Mouse (Mus musculus): ENCODE data around the gene Entpd2. TPM values are rescaled to one million over a fixed set of nuclear protein-coding genes. Genes with fewer than 3 reads are reported as not detected.

The Entpd2 gene
- polyA plus RNA-seq, 1 experiment from 2014 or later, result 0.31 TPM

- peak; percentile 82 for DNase-seq (ENCODE audit: low spot score)
- H3K27ac ChIP-seq, result no peak overlapping the region
- no peaks in the 10 kb centered on the region for H3K9me3 ChIP-seq
- no peak overlapping the region for H3K4me3 ChIP-seq
- WGBS, result 33% methylated on average over 5 of the region's 5 CpGs
- H3K4me1 ChIP-seq (replicated peaks), result peaks cover 37% of the 10 kb centered on the region
- no peaks in the 10 kb centered on the region for H3K36me3 ChIP-seq
- H3K27me3 ChIP-seq (ENCODE audit: insufficient read depth, poor library complexity, severe bottlenecking), result peaks cover 72% of the 10 kb centered on the region
These were observed 31.1 kb downstream of the Entpd2 start for GRCm38 (mm10) chr2:25426721-25427191.

DNA sequence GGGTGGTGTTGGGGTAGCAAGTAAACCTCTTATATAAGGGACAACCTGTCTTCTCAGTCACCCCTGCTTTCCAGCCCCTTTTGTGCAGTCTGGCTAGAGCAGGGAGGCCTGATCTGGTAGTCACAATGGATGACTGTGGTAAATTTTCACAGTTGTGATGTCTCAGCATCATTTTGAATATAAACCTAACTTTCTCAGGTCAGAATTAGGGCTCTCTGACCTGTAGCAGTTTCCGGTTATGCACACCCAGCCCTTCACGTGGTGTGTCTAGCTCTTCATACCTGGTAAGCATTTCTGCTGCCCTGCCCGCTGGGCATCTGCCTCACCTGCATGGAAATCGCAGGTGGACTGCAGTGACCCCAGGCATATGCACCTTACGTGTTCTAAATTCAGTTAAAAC is 31.6 kb downstream of the Entpd2 start:
- Histone ChIP-seq H3K4me3 (no peak overlapping the region), H3K4me1 (replicated peaks) (peaks cover 42% of the 10 kb centered on the region), H3K27ac (no peak overlapping the region), H3K36me3 (no peaks in the 10 kb centered on the region), H3K27me3 (ENCODE audit: insufficient read depth, poor library complexity, severe bottlenecking) (peaks cover 77% of the 10 kb centered on the region), H3K9me3 (no peaks in the 10 kb centered on the region)
- WGBS, result 91% methylated on average over 5 of the region's 5 CpGs
- DNase-seq (ENCODE audit: low spot score), result no peak

- peak within 1 kb of the TSS; percentile 85 for H3K4me3 ChIP-seq
- H3K27me3 ChIP-seq (ENCODE audit: insufficient read depth, poor library complexity, severe bottlenecking), result peaks cover 78% of the 10 kb centered on the region
- no peaks in the 10 kb centered on the region for H3K9me3 ChIP-seq
- peaks cover 51% of the 10 kb centered on the region for H3K4me1 ChIP-seq (replicated peaks)
- WGBS, result under 1% methylated on average over 89 of the region's 89 CpGs
- no peaks in the 10 kb centered on the region for H3K36me3 ChIP-seq
- DNase-seq (ENCODE audit: low spot score), result peak; percentile 95
- peak within 1 kb of the TSS; percentile 92 for H3K27ac ChIP-seq
These were observed 33.0 kb downstream of the Entpd2 start, which contains the start of gene Abca2 for GRCm38 (mm10) chr2:25428442-25429236. Gene Abca2, plus strand, starts transcription at chr2:25428703.

- 72% methylated on average over 5 of the region's 5 CpGs for WGBS
- H3K27ac ChIP-seq, result peak overlapping the region; percentile 92; the same call in 1 of the 2 replicates
These were observed 33.9 kb downstream of the Entpd2 start for GRCm38 (mm10) chr2:25429435-25430180.

DNA sequence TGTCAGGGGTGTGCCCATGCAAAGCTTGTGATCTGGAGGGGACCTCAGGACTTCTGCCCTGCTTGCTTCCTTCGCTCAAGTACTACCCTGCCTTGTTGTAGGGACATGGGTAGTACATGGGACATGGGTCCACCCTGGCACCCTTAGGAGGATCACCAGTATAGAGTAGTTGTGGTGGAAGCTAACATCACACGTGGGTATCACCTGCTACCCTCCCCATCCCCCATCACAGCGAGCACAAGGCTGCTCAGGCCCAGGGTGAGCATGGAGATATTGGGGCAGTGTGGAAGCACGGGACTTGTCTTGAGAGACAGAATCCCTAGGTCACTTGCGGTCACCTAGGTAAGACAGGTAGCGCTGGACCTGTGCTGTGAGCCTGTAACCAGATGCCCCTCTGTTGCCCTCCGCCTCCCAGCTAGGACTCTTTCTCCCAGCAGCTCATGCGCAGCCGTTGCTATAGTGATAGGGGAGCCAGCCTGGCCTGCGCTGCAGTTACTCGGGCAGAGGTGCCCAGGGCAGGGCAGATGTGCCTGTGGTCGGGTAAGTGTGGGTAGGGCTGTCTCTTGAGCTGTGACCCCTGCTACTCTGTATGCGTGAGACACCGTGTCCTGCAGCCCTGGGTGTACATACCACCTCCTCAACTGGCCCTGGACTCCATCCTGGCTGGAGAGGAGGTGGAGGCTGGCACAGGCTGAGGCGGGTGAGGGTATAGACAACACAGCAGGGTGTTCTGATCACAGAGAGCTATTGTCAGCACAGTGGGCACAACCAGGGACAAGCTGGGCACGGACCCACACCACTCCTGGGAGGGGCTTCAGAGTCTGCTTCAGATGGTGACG is 34.9 kb downstream of the Entpd2 start:
- Histone ChIP-seq H3K4me3 (no peak overlapping the region; the same call in 1 of the 2 replicates), H3K36me3 (peaks cover 7% of the 10 kb centered on the region; the same call in 1 of the 2 replicates), H3K4me1 (replicated peaks) (peaks cover 51% of the 10 kb centered on the region), H3K27ac (peak overlapping the region; percentile 36; the same call in 1 of the 2 replicates), H3K9me3 (no peaks in the 10 kb centered on the region), H3K27me3 (ENCODE audit: insufficient read depth, poor library complexity, severe bottlenecking) (peaks cover 69% of the 10 kb centered on the region)
- DNase-seq (ENCODE audit: low spot score), result peak; percentile 21
- 53% methylated on average over 17 of the region's 17 CpGs for WGBS

More at GRCm38 (mm10) chr2:25429435-25430180, 33.9 kb downstream of the Entpd2 start:
- Histone ChIP-seq H3K36me3 (no peaks in the 10 kb centered on the region), H3K27me3 (ENCODE audit: insufficient read depth, poor library complexity, severe bottlenecking) (peaks cover 76% of the 10 kb centered on the region), H3K4me3 (peak overlapping the region; percentile 85), H3K4me1 (replicated peaks) (peaks cover 51% of the 10 kb centered on the region), H3K9me3 (no peaks in the 10 kb centered on the region)
- no peak for DNase-seq (ENCODE audit: low spot score)

DNA sequence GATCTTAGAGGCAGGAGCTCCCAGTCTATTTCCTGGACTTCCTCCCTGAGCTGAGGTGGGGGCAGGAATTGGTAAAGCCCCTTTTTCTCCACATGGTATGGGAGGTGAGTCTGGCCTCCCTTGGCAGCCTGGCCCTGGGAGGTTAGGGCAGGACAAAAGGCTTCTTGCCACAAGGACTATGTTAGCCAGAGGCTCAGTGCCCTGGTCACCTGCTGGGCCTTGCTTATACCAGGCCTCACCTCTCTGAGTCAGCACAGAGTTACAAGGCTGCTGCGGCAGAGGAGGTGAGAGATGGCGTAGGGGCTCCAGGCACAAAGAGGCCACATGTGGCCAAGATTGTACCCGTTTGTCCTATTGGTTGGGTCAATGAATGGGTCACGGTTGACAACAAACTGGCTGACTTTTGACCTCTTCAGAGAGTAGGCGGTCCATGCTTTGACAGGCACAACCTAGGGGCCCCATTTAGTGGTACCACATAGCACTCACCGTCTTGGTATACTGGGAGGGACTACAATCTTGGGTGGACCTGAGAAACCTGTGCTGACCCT is 35.7 kb downstream of the Entpd2 start:
- Histone ChIP-seq H3K9me3 (no peaks in the 10 kb centered on the region), H3K27ac (no peak overlapping the region), H3K36me3 (peaks cover 10% of the 10 kb centered on the region; the same call in 1 of the 2 replicates), H3K27me3 (ENCODE audit: insufficient read depth, poor library complexity, severe bottlenecking) (peaks cover 61% of the 10 kb centered on the region), H3K4me3 (no peak overlapping the region; the same call in 1 of the 2 replicates), H3K4me1 (replicated peaks) (peaks cover 51% of the 10 kb centered on the region)
- WGBS, result 35% methylated on average over 6 of the region's 6 CpGs
- no peak for DNase-seq (ENCODE audit: low spot score)

GRCm38 (mm10) chr2:25432326-25433098 is 36.8 kb downstream of the Entpd2 start:
- DNase-seq (ENCODE audit: low spot score), result no peak
- 77% methylated on average over 11 of the region's 11 CpGs for WGBS
- no peak overlapping the region for H3K4me3 ChIP-seq
- H3K27ac ChIP-seq, result no peak overlapping the region
- H3K36me3 ChIP-seq, result peaks cover 19% of the 10 kb centered on the region
- no peaks in the 10 kb centered on the region for H3K9me3 ChIP-seq
- peaks cover 51% of the 10 kb centered on the region for H3K4me1 ChIP-seq (replicated peaks)
- H3K27me3 ChIP-seq (ENCODE audit: insufficient read depth, poor library complexity, severe bottlenecking), result peaks cover 56% of the 10 kb centered on the region

- H3K36me3 ChIP-seq, result peaks cover 25% of the 10 kb centered on the region
- peaks cover 56% of the 10 kb centered on the region for H3K27me3 ChIP-seq (ENCODE audit: insufficient read depth, poor library complexity, severe bottlenecking)
- H3K4me3 ChIP-seq, result no peak overlapping the region
- H3K4me1 ChIP-seq (replicated peaks), result peaks cover 49% of the 10 kb centered on the region
- DNase-seq (ENCODE audit: low spot score), result no peak
- H3K9me3 ChIP-seq, result no peaks in the 10 kb centered on the region
- no peak overlapping the region for H3K27ac ChIP-seq
- WGBS, result 89% methylated on average over 17 of the region's 17 CpGs
These were observed 37.4 kb downstream of the Entpd2 start for GRCm38 (mm10) chr2:25433101-25433500.

DNA sequence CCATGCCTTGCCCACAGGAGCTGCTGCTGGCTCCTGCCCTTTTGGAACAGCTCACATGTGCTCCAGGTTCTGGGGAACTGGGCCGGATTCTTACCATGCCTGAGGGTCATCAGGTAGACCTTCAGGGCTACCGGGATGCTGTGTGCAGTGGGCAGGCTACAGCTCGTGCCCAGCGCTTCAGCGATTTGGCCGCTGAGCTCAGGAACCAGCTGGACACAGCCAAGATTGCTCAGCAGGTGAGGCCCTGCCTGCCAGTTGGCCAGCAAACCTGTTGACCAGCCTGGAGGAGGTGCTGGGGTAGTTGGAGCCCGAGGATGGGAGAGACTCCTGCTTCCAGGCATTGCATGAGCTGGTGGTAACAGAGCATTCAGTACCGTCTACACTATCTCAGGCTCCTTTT is 38.6 kb downstream of the Entpd2 start:
- no peak overlapping the region for H3K4me3 ChIP-seq
- H3K36me3 ChIP-seq, result peaks cover 37% of the 10 kb centered on the region
- H3K27me3 ChIP-seq (ENCODE audit: insufficient read depth, poor library complexity, severe bottlenecking), result peaks cover 52% of the 10 kb centered on the region
- 88% methylated on average over 8 of the region's 8 CpGs for WGBS
- H3K27ac ChIP-seq, result no peak overlapping the region
- H3K9me3 ChIP-seq, result no peaks in the 10 kb centered on the region
- no peak for DNase-seq (ENCODE audit: low spot score)
- H3K4me1 ChIP-seq (replicated peaks), result peaks cover 39% of the 10 kb centered on the region

DNA sequence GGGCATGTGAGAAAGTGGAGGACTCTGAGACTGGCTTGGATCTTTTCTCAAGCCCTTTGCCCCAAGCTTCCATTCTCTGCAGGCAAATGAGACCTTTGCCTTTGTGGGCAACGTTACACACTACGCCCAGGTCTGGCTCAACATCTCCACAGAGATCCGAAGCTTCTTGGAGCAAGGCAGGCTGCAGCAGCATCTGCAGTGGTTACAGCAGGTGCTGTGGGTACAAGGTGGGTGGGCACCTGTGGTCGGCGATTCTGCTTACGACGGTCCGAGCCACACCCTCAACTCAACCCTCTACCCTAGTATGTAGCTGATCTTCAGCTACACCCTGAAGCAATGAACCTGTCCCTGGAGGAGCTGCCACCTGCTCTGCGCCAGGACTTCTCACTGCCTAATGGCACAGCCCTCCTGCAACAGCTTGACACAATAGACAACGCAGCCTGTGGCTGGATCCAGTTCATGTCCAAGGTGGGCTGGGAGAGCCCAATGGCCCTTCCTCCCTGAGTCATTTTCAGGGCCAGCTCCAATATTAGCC is 40.7 kb downstream of the Entpd2 start:
- no peak for DNase-seq (ENCODE audit: low spot score)
- no peak overlapping the region for H3K4me3 ChIP-seq
- H3K27ac ChIP-seq, result no peak overlapping the region
- no peaks in the 10 kb centered on the region for H3K9me3 ChIP-seq
- peaks cover 51% of the 10 kb centered on the region for H3K36me3 ChIP-seq
- peaks cover 18% of the 10 kb centered on the region for H3K4me1 ChIP-seq (replicated peaks)
- WGBS, result 94% methylated on average over 10 of the region's 10 CpGs
- H3K27me3 ChIP-seq (ENCODE audit: insufficient read depth, poor library complexity, severe bottlenecking), result peaks cover 31% of the 10 kb centered on the region

GRCm38 (mm10) chr2:25441067-25441466 is 45.4 kb downstream of the Entpd2 start:
- DNase-seq (ENCODE audit: low spot score), result no peak
- Histone ChIP-seq H3K9me3 (no peaks in the 10 kb centered on the region), H3K27me3 (ENCODE audit: insufficient read depth, poor library complexity, severe bottlenecking) (no peaks in the 10 kb centered on the region), H3K4me1 (replicated peaks) (no peaks in the 10 kb centered on the region), H3K4me3 (no peak overlapping the region), H3K36me3 (peaks cover 91% of the 10 kb centered on the region), H3K27ac (no peak overlapping the region)
- WGBS, result 86% methylated on average over 20 of the region's 20 CpGs

Data from hindbrain, embryonic 10.5 days (tissue).